Mouse (Mus musculus) frontal cortex, postnatal 10 days (tissue): ENCODE results near the gene Atp9a.

ENCODE experiments used
- DNase-seq, 2 experiments: peaks; one replicate each; pipeline ENCODE4 v3.0.0; 2022; ENCODE audit warnings: low spot score in 2 of 2, mixed read lengths in 1 of 2

Atp9a gene

DNA sequence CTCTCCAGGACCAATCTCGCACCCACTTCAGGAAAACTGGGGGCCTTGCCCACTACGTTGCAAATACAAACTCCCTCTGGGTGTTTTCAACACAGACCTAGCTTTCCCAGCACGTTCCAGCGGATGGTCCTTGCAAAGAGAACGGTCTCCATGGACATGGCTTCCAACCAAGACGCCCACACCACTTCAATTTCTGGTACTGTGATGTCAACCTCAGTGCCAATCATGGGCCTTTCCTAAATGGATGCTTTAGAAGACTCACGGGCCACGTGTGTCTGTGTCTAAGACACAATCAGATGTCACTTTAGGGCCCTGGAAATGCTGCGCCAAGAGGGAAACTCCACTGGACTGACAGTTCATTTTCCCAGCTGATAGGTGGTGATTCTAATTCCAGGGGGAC is 60.7 kb downstream of the Atp9a start:
- DNase-seq = no peak

DNA sequence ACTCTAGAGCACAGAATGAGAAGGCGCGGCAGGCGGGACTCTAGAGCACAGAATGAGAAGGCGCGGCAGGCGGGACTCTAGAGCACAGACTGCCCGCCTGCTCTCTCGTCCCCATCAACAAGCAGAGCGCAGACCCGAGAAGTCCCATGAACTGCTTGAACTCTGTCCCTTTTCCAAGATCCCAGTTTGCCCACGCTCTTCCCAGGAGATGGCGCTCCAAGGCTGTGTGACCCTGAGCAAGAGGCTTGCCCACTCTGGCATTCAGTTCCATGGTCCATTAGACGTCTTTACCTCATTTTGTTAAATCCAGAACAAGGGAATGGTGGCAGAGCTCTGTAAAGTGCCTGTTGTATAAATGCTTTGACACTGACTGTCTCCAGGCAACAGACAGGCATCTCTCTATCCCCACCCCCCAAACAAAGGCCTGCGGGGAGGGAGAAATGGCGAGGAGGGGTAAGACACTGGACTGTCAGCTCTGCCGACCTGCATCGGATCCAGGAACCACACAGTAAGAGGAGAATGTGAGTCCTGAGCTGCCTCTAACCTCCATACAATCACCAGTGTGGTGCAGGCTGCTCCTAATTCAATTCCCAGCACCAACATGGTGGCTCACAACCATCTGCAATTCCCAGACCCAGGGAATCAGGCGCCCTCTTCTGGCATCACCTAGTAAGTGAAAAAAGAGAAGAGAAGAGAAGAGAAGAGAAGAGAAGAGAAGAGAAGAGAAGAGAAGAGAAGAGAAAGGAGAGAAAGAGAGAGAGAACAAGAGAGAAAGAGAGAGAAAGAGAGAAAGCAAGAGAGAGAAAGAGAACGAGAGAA is 62.6 kb downstream of the Atp9a start:
- no peak for DNase-seq

DNA sequence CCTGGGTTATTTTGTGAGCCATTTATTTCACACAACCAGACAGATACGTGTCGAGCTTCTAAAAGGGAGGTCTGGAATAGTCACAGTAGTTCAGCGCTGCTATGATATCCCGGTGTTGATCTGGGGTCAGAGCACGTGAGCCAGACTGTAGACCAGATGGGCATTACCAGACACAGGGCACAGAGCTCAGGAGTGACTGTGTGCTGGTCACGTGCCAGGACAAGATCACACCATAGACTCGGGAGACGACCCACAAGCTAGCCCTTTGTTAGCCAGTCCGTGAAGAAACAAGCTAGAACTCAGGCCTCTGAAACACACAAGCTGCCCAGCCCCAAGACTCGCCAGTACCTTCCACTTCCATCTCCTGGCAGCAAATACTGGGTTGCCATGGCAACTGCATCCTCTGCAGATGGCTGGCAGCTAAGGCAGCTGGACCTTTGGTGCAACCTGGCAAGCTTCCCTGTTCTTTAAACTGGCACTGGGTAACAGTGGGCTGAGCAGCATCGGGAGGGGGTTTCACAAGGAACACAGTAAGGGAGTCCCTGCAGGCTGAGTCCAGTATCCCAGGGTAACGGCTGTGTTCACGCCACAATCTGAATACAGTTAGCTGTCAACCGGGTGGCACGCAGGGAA is 63.4 kb downstream of the Atp9a start:
- peak; percentile 70 to 84 for DNase-seq

DNA sequence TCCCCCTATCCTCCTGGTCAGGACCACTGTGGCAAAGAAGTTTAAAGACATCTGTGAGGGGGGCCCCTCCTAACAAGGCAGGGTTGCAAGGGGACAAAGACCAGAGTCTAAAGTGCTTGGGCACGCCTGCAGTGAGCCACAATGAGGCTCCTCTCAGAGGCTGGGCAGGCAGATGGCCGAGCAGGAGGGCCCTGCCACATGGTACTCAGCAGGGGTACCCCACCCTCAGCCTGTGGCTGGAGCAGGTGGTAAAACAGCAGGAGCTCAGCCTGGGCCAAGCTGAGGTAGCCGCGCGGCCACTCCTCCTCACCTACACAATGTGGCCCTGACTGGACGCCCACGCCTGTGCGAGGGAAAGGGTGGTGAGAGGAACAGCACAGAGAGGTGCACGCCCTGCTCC is 64.6 kb downstream of the Atp9a start:
- DNase-seq = no peak

DNA sequence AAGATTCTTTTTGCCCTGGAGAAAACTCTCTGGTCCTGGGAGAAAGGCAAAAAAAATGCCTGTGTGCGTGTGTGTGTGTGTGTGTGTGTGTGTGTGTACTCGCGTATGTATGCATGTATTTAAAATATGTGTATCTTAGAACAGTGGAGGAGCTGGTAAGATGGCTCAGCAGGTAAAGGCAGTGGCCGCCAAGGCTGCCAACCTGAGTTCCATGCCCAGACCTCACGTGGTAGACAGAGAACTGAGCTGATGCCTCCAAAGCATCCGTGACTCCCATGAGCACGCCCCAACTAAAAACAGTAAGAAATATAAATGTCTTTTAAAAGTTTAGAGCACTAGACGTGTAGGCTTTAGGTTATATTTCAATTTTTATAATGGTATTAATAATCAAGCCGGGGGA is 70.5 kb downstream of the Atp9a start:
- no peak for DNase-seq

DNA sequence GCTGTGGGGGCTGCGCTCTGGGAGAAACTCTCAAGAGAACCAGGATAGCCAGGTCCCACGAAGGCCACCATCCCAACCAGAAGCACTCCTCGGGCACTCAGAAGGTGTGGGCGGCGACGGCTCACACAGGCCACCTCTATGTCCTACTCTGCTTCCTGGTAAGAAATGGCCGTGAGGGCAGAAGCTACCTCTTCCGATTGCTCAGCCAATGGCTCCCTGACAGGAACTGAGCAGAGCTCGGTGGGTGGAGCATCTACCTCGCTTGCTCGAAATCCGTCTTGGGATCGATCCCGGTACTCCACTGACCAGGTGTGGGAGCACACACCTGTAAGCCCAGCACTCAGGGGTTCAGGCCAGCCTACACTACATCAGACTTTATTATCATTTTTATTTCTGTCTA is 72.0 kb downstream of the Atp9a start:
- no peak for DNase-seq

DNA sequence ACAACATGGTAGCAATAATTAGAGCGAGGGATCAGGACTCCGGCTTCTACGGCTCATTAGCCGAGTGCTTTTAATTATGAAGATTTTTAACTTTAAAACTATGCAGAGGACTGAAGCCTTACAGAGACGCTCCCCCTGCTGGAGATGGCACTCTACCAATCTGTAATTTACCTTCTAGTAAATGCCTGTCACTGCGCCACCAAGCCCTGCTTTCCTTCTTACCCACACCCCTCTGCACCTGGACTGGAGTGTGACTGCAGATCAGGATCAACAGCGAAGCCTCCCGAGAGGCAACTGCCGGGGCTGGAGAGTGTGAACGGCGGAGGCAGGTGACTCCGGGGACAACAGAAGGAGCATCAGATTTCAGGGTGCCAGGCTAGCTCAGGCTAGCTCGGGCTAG is 72.4 kb downstream of the Atp9a start:
- DNase-seq = no peak

DNA sequence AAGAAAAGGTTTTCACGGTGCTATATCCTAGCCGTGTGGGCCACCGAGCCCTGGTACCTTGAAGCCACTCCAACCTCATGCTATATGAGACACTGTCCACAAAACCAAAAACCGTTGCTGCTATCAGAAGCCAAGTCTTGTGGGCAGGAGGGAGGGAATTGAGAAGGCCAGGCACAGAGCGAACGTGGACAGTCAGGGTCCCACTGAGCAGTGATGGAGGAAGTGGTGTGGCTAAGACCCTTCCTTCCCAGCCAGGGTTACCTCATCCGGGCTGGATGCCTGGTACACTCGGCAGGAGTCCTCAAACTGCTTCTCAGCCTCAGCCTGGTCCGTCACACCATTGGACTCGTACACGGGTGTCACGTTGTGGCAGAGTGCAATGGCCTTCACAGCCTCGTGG is 74.5 kb downstream of the Atp9a start:
- no peak for DNase-seq

DNA sequence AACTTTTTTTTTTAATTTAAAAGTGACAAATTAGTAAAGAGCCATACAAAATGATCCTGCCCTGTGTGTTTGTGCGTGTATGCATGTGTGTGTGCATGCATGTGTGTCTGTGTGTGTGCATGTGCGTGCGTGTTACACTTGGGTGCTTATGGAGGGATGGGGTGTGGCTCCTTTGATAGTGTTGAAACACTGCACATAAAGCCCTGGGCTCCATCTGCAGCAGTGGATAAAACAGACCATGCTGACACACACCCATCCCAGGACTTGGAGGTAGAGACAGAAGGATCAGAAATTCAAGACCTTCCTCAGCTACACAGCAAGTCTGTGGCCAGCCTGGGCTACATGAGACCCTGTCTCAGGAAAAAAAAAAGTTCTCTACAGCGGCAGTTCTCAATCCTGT is 76.5 kb downstream of the Atp9a start:
- no peak for DNase-seq

DNA sequence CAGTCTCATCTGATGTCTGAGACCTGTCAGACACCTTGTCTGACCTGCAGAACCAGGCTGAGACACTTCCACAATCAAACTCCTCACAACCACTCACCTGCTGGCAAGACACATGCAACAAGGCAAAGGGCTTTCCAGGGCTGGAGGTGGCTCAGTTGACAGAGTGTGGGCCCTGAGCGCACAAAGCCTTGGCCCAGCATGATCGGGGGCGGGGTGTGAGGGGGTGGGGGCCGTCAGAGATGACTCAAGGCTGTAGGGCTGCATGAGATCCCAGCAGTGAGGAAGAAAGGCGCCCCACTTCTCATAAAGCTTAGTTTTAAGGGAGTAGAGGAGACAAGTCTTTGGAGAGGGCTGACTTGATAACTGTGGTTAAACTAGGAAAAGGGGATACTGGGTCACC is 78.5 kb downstream of the Atp9a start:
- DNase-seq = no peak

DNA sequence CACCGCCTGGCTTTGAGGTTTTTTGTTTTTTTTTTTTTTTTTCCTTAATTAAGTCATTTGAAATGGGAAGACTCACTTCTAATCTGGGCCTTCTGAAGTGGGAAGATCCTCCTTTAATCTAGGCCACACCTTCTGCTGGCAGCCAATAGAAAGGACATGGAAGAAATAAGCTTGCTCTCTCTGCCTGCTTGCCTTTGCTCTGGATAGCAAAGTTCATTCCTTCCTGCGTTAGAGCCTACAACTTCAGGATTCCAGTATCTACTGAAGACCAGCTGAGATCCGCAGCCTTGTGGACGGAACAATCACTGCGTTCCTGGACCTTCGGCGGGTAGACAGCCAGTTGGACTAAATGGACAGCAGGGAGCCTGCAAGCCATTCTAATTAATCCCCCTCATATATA is 79.0 kb downstream of the Atp9a start:
- no peak for DNase-seq

DNA sequence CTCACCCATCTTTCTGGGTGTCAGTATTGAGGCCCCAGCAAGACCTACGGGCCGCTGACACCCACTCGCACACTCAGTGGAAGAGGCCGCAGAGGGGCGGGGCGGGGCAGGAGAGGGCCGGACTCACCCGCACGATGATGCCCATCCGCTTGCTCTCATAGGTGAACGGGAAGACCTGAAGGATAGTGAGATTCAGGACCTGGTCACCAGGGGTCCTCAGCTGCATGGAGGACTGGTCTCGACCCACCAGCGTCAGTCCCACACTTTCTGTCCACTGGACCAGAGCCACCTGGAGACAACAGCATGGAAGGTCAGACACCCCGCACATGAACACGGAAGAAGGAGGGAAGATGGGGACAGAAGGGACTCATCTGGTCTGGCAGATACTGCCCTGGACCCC is 80.4 kb downstream of the Atp9a start:
- DNase-seq = no peak

DNA sequence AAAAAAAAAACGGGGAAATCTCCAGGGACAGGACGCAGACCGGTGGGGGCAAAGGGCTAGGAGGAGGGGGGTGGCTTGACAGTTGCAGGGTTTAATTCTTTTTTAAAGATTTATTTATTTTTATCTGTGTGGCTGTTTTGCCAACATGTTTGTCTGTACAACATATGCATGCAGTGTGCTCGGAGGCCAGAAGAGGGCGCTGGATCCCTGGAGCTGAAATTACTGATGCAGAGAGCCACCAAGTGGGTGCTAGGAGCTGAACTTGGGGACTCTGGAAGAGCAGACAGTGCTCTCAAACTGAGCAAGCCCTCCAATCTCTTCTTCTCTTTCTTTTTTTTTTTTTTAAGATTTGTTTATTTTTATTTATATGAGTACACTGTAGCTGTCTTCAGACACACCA is 81.9 kb downstream of the Atp9a start:
- DNase-seq = no peak

DNA sequence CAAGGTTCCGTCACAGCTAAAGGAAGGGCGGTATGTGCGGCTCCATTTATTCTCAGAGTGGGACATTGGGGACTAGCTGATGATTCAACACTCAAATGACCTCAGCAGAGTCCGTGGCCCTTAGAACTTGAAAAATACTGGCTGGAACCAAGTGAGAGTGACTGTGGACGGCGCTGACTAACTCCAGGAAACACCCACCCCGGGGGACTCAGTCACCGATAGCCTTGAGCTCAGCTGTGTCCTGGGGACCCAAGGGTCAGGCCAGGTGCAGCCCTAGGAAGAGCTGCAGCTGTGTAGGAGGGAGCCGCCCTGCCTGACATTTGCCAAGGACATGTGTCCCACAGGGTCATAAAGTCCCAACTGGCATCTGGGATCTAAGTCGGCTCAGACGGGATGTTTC is 83.7 kb downstream of the Atp9a start:
- no peak for DNase-seq

DNA sequence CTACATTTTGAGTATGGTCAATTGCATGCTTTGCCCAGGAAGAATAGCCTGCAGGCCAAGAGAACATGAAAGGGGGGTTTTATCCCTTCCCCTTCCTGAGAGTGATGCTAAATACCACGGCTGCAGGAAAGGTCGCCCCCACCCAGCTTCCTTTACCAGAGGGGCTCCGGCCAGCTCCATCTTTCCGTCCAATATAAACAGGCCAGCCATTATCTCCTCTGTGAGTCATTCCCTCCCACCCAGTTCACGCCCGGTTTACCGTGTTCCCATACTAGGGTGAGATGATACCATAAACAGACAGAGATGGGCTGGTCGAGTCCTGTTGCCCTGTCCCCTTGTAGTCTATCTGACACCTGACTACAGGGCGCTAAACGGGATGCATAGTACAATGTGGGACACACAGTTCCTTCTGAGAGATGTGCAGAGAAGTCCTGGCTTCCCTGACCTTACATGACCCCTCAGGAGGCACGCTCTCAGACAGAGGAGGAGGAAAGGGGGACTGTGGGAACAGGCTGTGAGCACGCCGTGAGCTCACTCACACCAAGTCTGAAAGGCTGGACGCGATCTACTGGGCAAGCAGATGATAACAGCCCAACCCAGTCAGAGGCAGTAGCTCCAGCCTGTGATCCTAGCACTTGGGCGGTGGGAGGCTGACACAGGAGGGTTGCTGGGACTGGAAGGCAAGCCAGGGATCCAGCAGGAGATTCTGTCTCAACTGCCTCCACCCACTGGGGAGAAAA is 85.5 kb downstream of the Atp9a start:
- DNase-seq = no peak

DNA sequence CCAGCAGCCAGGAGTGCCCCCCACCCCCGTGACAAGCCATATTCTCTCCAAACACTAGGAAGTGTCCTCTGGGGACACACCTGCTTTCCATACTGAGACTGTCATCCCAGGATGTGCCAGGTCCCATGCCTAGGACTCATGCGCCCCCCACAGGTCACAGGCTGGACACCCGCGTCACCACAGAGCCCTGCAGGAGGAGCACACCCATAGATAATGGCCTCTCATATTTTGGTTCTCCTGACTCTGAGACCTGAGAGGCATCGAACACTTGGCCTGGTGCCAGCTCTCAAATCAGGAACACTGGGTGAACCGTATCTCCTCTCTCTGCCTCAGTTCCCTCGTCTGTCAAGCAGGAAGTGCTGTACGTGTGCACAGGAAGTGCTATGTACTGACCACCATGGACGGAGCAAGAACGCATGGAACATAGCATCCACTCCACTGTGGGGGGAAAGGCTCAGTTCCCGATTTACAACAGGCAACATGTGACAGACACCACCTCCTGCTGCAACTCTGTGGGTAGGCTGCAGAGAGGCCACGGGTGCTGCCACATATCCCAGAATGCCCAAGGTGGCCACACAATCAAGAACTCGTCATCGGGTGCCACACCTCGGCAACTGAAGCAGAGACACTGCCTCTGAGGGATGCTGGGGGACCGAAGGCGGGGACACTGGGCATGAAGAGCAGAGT is 87.1 kb downstream of the Atp9a start:
- DNase-seq = no peak

DNA sequence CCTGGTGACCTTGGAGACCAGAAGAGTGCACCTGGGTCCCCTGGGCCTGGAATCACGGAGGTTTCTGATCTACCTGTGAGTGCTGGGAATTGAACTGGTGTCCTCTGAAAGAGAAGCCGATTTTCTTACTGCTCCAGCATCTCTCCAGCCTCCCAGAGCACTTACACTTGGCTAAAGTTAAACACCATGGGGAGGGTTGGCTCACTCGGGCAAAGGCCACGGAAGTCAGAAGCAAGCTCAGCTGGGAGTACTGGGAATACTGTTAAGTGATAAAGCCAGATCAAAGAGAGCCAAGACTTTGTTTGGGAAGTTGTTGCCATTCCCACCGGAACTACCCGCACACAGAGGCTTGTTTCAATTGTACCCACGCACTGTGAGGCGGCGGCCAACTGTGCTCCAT is 87.7 kb downstream of the Atp9a start:
- no peak for DNase-seq

DNA sequence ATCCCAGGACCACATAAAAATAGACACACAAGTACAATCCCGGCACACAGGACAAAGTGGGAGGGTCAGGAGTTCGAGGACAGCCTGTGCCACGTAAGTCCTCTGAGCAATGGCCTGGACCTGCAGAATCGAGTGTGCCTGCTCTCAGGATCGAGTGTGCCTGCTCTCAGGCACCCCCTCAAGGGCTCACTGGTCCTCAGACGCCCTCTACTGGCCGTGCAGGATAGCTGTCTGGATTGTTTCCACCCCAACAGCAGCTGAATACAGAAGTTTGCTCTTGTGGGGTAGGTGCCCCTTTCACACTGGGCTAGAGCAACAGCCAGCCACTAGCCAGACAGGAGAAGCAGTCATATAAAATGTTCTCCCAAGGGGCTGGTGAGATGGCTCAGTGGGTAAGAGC is 90.5 kb downstream of the Atp9a start:
- DNase-seq = no peak

DNA sequence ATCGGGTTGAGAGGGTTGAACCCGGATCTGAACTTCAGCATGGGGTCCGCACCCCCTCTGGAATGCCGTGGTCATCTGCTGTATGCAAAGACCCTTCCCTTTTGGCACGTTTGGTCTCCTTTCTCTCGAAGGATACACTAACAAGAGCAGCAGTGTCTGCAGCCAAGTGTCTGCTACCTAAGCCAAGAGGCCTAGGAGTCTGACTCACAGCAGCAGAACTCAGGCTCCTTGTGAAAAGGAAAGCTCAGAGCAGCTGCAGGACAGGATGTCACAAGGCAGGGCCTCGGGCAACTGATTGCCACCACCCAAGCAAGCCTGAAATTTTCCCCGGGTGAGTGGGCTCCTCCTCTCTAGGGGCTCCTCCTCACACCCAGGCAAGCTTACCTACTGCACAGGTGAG is 94.0 kb downstream of the Atp9a start:
- DNase-seq = no peak

DNA sequence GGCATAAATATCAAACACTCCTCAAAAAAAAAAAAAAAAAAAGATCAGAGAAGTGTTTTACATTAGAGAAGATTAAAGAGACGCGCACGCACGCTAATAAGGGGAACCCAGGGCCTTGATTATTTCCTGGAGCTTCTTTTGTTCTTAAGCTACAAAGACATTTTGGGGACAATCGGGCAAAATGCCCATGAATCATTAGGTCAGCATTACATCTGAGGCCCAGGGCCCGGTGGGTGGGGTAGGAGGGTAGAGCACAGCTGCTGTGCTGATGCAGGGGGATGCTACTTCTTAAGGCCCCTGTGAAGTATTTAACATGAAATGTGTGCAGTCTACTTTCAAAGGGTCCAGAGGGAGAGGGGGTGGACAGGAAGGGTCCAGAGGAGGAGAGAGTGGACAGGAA is 97.4 kb downstream of the Atp9a start:
- no peak for DNase-seq

DNA sequence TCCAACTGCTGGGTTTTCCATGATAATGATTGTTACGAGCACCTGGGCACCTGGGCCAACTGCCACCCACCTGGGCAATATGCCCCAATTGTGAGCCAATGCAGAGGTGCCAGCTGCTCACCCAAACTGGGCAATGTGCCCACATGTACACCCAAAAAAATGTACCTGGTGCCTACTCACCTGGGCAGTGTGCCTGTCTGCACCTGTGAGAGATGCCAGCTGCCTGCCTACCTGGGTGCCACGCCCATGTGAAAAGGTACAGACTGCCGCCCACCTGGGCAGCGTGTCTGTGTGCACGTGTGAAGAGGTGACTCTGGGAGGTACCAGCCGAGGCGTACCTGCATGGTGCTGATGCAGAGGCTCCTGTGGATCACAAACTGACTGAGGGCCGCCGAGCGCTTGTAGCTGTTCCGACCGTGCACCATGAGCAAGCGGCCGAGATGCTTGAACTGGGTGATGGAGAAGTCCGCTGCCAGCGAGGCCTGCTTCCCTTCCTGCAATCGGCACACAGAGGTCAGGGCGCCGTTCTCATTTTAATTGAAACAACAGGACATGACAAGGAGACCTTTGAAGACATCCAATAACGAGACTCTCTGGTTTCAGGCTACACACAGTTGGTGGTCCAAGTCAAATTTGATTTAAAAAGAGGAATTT is 98.6 kb downstream of the Atp9a start:
- DNase-seq = no peak

DNA sequence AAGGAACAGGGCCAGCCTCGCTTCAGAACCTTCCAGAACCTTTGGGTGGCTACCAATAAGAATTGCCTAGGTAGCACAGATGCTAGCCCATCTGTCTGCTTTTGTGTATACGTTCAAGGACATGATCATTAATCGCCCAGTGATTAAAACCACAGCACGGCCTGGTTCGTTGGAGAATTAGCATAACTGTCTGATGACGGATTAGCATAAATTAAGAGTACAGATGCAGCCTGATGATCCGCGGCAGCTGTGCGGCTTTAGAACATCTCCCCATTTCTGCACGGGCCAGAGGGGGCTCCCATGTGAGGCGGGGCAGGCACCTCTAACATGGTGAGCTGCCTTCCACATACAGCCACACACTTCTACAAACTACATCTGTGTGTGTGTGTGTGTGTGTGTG is 100.0 kb downstream of the Atp9a start:
- no peak for DNase-seq
